Mouse (Mus musculus): ENCODE results near the gene Grin1.

Grin1 gene

DNA sequence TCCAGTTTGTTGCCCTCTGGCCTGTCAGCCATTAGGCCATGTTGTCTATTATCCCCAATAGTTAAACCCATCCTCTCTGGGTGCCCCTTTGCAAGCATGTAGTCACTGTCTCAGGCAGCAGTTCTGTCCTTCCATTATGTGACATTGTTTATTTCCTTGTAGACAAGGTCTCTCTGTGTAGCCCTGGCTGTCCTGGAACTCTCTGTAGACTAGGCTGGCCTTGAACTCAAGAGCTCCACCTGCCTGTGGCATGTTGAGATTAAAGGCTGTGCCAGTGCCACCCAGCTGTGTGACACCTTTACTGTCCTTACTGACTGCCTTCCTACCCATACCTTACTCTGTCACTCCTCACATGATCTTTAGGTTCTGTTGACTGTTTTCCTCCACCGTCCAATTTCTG is 66.7 kb downstream of the Grin1 start:
- no peak for DNase-seq

DNA sequence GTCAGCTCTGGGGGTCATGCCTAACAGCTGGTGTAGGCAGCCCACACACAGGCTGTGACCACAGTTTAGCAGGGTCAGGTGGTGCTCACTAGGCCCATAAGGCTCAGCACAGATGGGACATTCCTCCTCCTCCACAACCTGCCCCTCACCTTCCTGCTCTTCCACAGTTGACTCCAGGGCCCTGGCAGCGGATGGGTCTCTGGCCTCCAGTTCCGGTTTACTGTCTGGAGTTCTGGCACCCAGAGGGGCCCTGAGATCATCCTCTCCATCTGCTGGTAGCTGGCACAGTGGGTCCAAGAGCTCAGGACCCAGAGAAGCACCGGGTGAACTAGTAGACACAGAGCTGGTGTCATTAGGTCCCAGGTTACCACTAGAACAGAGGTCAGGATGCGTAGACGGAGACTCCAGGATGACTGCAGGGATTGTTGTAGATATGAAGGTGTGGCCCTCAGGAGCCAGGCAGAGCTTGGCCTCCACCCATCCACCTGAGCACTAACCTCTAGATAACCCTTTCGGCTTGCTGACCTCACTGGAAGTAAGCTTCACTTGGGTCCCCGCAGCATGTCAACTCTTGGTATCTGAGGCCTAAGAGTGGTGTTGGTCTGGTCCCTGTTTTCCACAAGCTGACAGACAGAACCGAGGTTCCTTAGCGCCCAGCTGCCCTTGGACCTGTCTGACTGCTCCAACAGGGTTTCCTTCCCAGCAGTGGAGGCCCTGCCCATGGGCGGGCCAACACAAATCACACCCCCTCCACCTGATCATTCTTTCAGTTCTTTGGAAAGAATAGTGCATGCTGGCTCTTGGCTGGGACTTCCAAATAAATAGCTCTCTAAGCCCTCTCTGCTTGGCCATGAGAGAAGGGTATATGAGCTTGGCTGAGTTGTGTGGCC is 72.6 kb downstream of the Grin1 start, which contains the start of gene AL732309.1:
Gene AL732309.1, minus strand, starts transcription at position 681 of the 890 bp plus-strand sequence.
- peak; percentile 80 for DNase-seq

DNA sequence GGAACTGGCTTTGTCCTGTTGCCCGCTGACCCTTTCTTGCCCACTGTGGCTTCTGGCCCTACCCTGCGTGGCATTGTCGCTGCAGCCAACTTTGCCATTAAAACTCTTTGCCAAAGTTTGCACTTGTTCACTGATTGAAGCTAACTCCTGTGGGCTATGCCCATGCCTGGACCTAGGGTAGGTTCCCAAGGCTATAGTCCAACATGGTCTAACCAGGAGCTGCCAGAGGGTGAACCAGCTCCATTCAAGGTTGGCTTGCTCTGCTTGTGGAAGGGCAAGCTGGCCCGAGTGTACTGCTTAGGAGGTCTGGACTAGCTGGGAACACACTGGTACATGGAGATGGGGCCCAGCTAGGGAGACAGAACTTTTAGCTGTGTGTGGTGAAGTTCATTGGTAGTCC is 74.8 kb downstream of the Grin1 start:
- DNase-seq: no peak

DNA sequence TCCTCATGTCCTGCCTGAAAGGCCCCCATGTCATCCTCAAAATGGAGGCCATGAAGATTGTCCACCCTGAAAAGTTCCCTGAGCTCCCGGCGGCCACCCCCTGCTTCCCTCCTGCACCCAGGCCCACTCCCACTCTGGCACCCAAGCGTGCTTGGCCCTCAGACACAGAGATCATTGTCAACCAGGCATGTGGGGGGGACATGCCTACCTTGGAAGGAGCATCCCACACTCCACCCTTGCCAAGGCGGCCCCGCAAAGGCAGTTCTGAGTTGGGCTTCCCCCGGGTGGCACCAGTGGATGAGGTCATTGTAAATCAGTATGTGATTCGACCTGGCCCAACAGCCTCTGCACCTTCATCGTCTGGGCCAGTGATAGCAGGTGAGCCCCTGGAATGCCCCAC is 75.6 kb downstream of the Grin1 start:
- peak; percentile 63 for DNase-seq

DNA sequence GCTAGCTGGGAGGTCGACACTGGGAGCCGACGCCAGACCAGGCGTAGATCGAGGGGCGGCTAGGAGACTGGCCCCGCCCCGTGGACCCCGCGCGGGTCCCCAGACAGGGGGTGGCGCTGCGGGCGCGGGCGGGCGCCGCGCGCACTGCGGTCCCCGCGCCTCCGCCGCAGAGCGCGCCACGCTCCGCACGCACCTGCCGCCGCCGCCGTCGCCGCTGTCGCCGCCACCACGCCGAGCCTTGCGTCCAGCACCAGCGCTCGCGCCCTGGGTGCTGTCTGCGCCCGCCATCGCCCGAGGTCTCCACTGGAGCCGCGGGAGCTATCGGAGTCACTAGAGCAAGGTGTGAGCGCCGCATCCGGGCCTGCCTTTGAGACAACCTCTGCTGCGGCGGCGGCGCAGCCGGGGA is 76.9 kb downstream of the Grin1 start, which contains the start of the genes Rnf208 and Cysrt1:
Gene Rnf208, plus strand, starts transcription at position 155 of the 406 bp plus-strand sequence.
Gene Cysrt1, minus strand, starts transcription at position 352 of the 406 bp plus-strand sequence.
- DNase-seq: peak; percentile 68

DNA sequence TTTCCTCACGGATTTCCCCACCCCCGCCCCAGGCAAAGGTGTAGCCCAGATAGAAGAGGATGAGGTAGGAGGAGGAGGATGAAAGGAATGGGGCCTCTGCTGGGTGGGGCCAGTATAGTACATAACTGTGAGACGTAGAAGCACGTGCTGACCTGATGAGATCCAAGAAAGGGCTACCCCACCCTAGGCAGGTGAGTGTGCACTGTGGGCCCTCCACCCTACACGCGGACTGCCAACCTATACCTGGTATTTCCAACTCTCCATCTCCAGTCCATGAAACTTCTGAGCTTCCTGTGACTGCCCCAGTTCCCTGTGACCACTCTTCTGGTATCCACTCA is 77.6 kb downstream of the Grin1 start:
- DNase-seq: peak; percentile 60

Data from cerebellum, adult 9-11 months (tissue).